8 mouse cellular contexts compared by ENCODE assay signal in genomic region chr16:95647854-95648253, GRCm38 (mm10). TPM values are rescaled to one million over a fixed set of nuclear protein-coding genes. Genes with fewer than 3 reads are reported as not detected.
DNase-seq lines count a peak whose midpoint lies in the region; ATAC-seq and TF ChIP-seq lines count a peak whose summit lies in the region.

No protein-coding gene starts in this region.

- no peak overlapping the region for H3K9ac ChIP-seq in heart, embryonic 12.5 days
- no peak overlapping the region for H3K9ac ChIP-seq in intestine, postnatal 0 days (ENCODE audit: low read depth, low read length)
- no peak overlapping the region for H3K9ac ChIP-seq in midbrain, embryonic 14.5 days (replicated peaks; ENCODE audit: low read length)

- DNase-seq in heart, adult 18-20 months, result peak; percentile 47 to 88
- DNase-seq in cerebellum, postnatal 10 days, result peak; percentile 91 to 94
- peak; percentile 80 to 86 for DNase-seq in frontal cortex, postnatal 36 days (ENCODE audit: low spot score in 2 of 2)
- DNase-seq in left cerebral cortex, postnatal 25 days (ENCODE audit: low spot score in 2 of 2), result peak; percentile 81 to 88
- DNase-seq in midbrain, embryonic 14.5 days, result peak; percentile 85
- peak; percentile 57 to 82 for DNase-seq in spleen, postnatal 4 days (ENCODE audit: low spot score in 2 of 2)

- intact Hi-C loops in left cerebral cortex, postnatal 25 days (cut with DNase I), result loop anchor here (2.0 to 5.0 kb wide), 2 partner anchors 297 to 314 kb away; no protein-coding TSS in a partner anchor

- peaks cover 6% of the 10 kb centered on the region for H3K9me3 ChIP-seq in heart, embryonic 12.5 days (replicated peaks)
- H3K9me3 ChIP-seq in intestine, postnatal 0 days (ENCODE audit: control insufficient read depth), result no peaks in the 10 kb centered on the region
- no peaks in the 10 kb centered on the region for H3K9me3 ChIP-seq in midbrain, embryonic 14.5 days (ENCODE audit: control insufficient read depth, low read length)

- no peak for ATAC-seq in heart, embryonic 12.5 days (ENCODE audit: insufficient number of reproducible peaks, low FRiP score)
- ATAC-seq in intestine, postnatal 0 days, result peak; percentile 66
- no peak for ATAC-seq in midbrain, embryonic 14.5 days (ENCODE audit: low FRiP score, low TSS enrichment)

- peaks cover 9% of the 10 kb centered on the region; the same call in 1 of the 2 replicates for H3K27me3 ChIP-seq in heart, embryonic 12.5 days (replicated peaks)
- no peaks in the 10 kb centered on the region for H3K27me3 ChIP-seq in intestine, postnatal 0 days (replicated peaks; ENCODE audit: control insufficient read depth, insufficient read depth, low read length)
- no peaks in the 10 kb centered on the region for H3K27me3 ChIP-seq in midbrain, embryonic 14.5 days (ENCODE audit: control insufficient read depth, insufficient read depth, low read length)

- H3K27ac ChIP-seq in heart, embryonic 12.5 days (ENCODE audit: poor library complexity, severe bottlenecking), result no peak overlapping the region
- H3K27ac ChIP-seq in intestine, postnatal 0 days (ENCODE audit: low read depth, low read length), result no peak overlapping the region
- H3K27ac ChIP-seq in midbrain, embryonic 14.5 days (replicated peaks; ENCODE audit: low read depth, low read length), result no peak overlapping the region

- no peaks in the 10 kb centered on the region for H3K36me3 ChIP-seq in heart, embryonic 12.5 days
- no peaks in the 10 kb centered on the region for H3K36me3 ChIP-seq in intestine, postnatal 0 days (ENCODE audit: control insufficient read depth, insufficient read depth)
- H3K36me3 ChIP-seq in midbrain, embryonic 14.5 days (ENCODE audit: control insufficient read depth, insufficient read depth, low read length), result no peaks in the 10 kb centered on the region

- 16% methylated on average over 13 of the region's 13 CpGs for WGBS in heart, embryonic 12.5 days
- 8% methylated on average over 13 of the region's 13 CpGs for WGBS in intestine, postnatal 0 days
- 16% methylated on average over 13 of the region's 13 CpGs for WGBS in midbrain, embryonic 14.5 days

- H3K4me1 ChIP-seq in heart, embryonic 12.5 days (replicated peaks), result 0 out of 2 replicates have a peak, but pooled peaks cover 4% of the 10 kb centered on the region
- H3K4me1 ChIP-seq in intestine, postnatal 0 days (replicated peaks; ENCODE audit: control insufficient read depth, insufficient read depth, low read length), result no peaks in the 10 kb centered on the region
- no peaks in the 10 kb centered on the region for H3K4me1 ChIP-seq in midbrain, embryonic 14.5 days (ENCODE audit: control insufficient read depth, insufficient read depth, low read length)

- peak; percentile 97 for TF ChIP-seq CTCF in intestine, postnatal 0 days (IDR thresholded peaks at IDR 0.05; ENCODE audit: low read depth)

- no peak overlapping the region for H3K4me3 ChIP-seq in heart, embryonic 12.5 days
- H3K4me3 ChIP-seq in intestine, postnatal 0 days (ENCODE audit: low read depth, low read length), result no peak overlapping the region
- no peak overlapping the region for H3K4me3 ChIP-seq in midbrain, embryonic 14.5 days (replicated peaks; ENCODE audit: low read depth, low read length)

- H3K4me2 ChIP-seq in heart, embryonic 12.5 days, result no peak overlapping the region
- H3K4me2 ChIP-seq in intestine, postnatal 0 days (replicated peaks; ENCODE audit: low read depth), result no peak overlapping the region
- no peak overlapping the region for H3K4me2 ChIP-seq in midbrain, embryonic 14.5 days (ENCODE audit: low read length)

RNA-seq across cellular contexts. Expression of gene Ets2, which starts 54.0 kb away (rescaled TPM):
- 10 to 100 TPM; 44.7 to 51.2 TPM for total RNA-seq in heart, adult 18-20 months (2021)
- 52.0 and 59.0 TPM in 2 replicates for polyA plus RNA-seq in heart, embryonic 12.5 days (2016; fragmentation: Nextera tagmentation; extraction: Ambion mirVana)
- 34.6 and 36.8 TPM in 2 replicates for polyA plus RNA-seq in intestine, postnatal 0 days (2015; fragmentation: Nextera tagmentation; extraction: Ambion mirVana)
- total RNA-seq in left cerebral cortex, postnatal 25 days (2021), result 10 to 100 TPM; 68.3 to 76.0 TPM
- polyA plus RNA-seq in midbrain, embryonic 14.5 days (2014; fragmentation: Nextera tagmentation; extraction: Ambion mirVana), result 11.9 and 12.4 TPM in 2 replicates
